Mouse (Mus musculus) 3T3-L1 (cell line): ENCODE data around the gene Apoe.

Experiments
- DNase-seq: peaks from one replicate; pipeline ENCODE4 v3.0.0-alpha.2; 2015; ENCODE audit warnings: low read depth, low spot score

Gene Apoe

GRCm38 (mm10) chr7:19664955-19665841 lies 33.8 kb downstream of the Apoe start, which contains the start of gene Clptm1:
TSS of gene Clptm1 (minus strand) at chr7:19665033.
- DNase-seq: peak; percentile 95

GRCm38 (mm10) chr7:19664455-19664954 lies 34.5 kb downstream of the Apoe start:
- no peak for DNase-seq

DNA sequence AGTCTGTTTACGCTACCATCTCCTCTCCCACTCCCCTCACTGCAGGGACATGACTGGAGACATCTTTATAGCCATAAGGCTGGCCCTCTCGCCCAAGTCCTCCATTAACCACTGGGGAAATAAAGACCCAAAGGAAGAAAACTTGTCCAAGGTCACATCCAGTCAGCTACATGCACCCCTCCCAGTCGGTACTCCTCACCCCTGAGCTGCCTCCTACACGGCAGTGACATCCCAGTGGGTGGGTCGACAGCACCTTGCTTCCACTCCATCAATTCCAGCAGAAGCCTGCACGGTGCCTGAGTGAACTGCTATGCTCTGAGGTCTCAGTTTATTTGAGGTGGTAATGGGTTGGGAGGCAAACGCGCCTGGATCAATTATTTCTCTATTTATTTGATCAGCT lies 35.0 kb downstream of the Apoe start:
- DNase-seq: no peak

DNA sequence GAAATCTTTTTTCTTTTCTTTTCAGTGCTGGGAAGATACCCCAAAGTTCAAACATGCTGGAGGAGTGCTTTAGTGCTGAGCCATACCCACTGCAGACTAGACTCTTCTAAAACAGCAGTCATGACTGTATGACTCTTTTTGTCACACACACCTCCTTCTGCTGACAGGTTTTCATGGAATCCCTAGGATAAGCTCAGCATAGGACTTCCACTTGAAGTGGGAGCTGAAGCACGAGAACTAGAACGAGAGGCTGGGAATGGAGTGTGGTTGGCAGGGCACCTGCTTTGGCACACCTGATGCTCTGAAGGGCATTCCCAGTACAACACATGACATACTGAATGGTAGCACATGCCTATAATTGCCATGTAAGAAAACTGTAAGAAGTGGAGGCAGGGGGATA lies 46.4 kb downstream of the Apoe start:
- no peak for DNase-seq

GRCm38 (mm10) chr7:19651063-19651786 lies 47.8 kb downstream of the Apoe start:
- no peak for DNase-seq
